Mouse (Mus musculus): ENCODE data around the gene Gm4779. TPM values are rescaled to one million over a fixed set of nuclear protein-coding genes. Genes with fewer than 3 reads are reported as not detected.

Gene Gm4779
- polyA plus RNA-seq, 1 experiment from 2014 or later, result not detected

GRCm38 (mm10) chrX:101754478-101754877, 39.7 kb downstream of the Gm4779 start:
- WGBS, result 70% methylated on average over 5 of the region's 5 CpGs
- Histone ChIP-seq H3K9me3 (no peaks in the 10 kb centered on the region), H3K4me3 (no peak overlapping the region), H3K4me1 (no peaks in the 10 kb centered on the region), H3K27ac (no peak overlapping the region), H3K9ac (no peak overlapping the region), H3K4me2 (no peak overlapping the region), H3K36me3 (no peaks in the 10 kb centered on the region), H3K27me3 (peaks cover 32% of the 10 kb centered on the region; the same call in 1 of the 2 replicates)
- no peak for ATAC-seq (ENCODE audit: insufficient number of reproducible peaks, insufficient read depth, low FRiP score, low TSS enrichment, low read depth)

- Histone ChIP-seq H3K4me1 (no peaks in the 10 kb centered on the region), H3K4me3 (no peak overlapping the region), H3K27me3 (peaks cover 40% of the 10 kb centered on the region; the same call in 1 of the 2 replicates), H3K27ac (no peak overlapping the region), H3K4me2 (no peak overlapping the region), H3K9me3 (no peaks in the 10 kb centered on the region), H3K36me3 (no peaks in the 10 kb centered on the region), H3K9ac (no peak overlapping the region)
- ATAC-seq (ENCODE audit: insufficient number of reproducible peaks, insufficient read depth, low FRiP score, low TSS enrichment, low read depth), result no peak
- WGBS, result 62% methylated on average over 4 of the region's 4 CpGs
Measured at GRCm38 (mm10) chrX:101750144-101750543, 44.1 kb downstream of the Gm4779 start.

GRCm38 (mm10) chrX:101741064-101741433, 53.2 kb downstream of the Gm4779 start:
- H3K4me1 ChIP-seq, result no peaks in the 10 kb centered on the region
- WGBS, result 80% methylated on average over 2 of the region's 2 CpGs
- no peaks in the 10 kb centered on the region for H3K9me3 ChIP-seq
- no peak overlapping the region for H3K9ac ChIP-seq
- no peak for ATAC-seq (ENCODE audit: insufficient number of reproducible peaks, insufficient read depth, low FRiP score, low TSS enrichment, low read depth)
- H3K27me3 ChIP-seq, result peaks cover 32% of the 10 kb centered on the region
- no peaks in the 10 kb centered on the region for H3K36me3 ChIP-seq
- H3K4me2 ChIP-seq, result no peak overlapping the region
- H3K27ac ChIP-seq, result no peak overlapping the region
- H3K4me3 ChIP-seq, result no peak overlapping the region

- H3K9ac ChIP-seq, result no peak overlapping the region
- no peaks in the 10 kb centered on the region for H3K36me3 ChIP-seq
- no peak overlapping the region for H3K4me2 ChIP-seq
- no peak overlapping the region for H3K27ac ChIP-seq
- no peak overlapping the region for H3K4me3 ChIP-seq
- ATAC-seq (ENCODE audit: insufficient number of reproducible peaks, insufficient read depth, low FRiP score, low TSS enrichment, low read depth), result no peak
- H3K27me3 ChIP-seq, result peaks cover 37% of the 10 kb centered on the region
- WGBS, result 50% methylated on average over 6 of the region's 6 CpGs
- H3K4me1 ChIP-seq, result no peaks in the 10 kb centered on the region
- H3K9me3 ChIP-seq, result no peaks in the 10 kb centered on the region
Measured at GRCm38 (mm10) chrX:101740335-101741063, 53.7 kb downstream of the Gm4779 start.

Other genes starting within 250 kb of the Gm4779 start
- 179 and 208 TPM in 2 replicates for gene Ogt, start 154.4 kb downstream of the Gm4779 start, polyA plus RNA-seq (2015; fragmentation: Nextera tagmentation; extraction: Ambion mirVana)
- 0.15 and 0.31 TPM in 2 replicates for gene Cxcr3, start 60.2 kb downstream of the Gm4779 start, polyA plus RNA-seq (2015; fragmentation: Nextera tagmentation; extraction: Ambion mirVana)
- not detected in 2 replicates for gene 8030474K03Rik, start 233 bp upstream of the Gm4779 start, polyA plus RNA-seq (2015; fragmentation: Nextera tagmentation; extraction: Ambion mirVana)
- gene Nhsl2, start 55.0 kb upstream of the Gm4779 start, polyA plus RNA-seq (2015; fragmentation: Nextera tagmentation; extraction: Ambion mirVana), result 11.1 and 13.0 TPM in 2 replicates

All from embryonic facial prominence, embryonic 13.5 days (tissue).